Mouse (Mus musculus): ENCODE data around the gene Ago4. TPM values are rescaled to one million over a fixed set of nuclear protein-coding genes. Genes with fewer than 3 reads are reported as not detected.

Gene Ago4
- polyA plus RNA-seq, 1 experiment: 0.62 TPM

DNA sequence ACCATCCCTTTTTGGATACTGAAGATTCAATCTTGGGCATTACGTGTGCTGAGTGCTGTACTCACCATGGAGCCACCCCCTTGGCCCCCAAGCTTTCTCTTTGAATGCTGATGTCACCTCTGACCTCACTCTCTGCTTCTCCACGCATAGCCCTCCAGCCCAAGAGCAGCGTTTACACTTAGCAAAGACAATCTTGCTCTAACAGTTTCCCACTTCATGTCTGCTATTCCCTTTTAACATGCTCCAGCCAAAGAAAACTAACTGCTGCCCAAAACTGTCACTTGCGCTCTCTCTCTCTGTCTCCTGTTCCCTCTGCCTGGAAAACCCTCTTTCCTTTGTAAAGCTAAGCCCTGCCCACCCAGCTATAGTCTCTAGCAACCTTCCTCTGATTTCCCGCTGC is 37.8 kb downstream of the Ago4 start:
- 92% methylated on average over 5 of the region's 5 CpGs for WGBS
- H3K27ac ChIP-seq (ENCODE audit: control insufficient read depth, insufficient read depth, low read length): no peak overlapping the region
- TF ChIP-seq CTCF (IDR thresholded peaks at IDR 0.05; ENCODE audit: borderline replicate concordance, control insufficient read depth, extremely low read depth, insufficient read depth, low read length, poor library complexity): no peak
- no peak for TF ChIP-seq POLR2A (IDR thresholded peaks at IDR 0.05; ENCODE audit: control insufficient read depth, extremely low read depth, insufficient read depth, low read length, poor library complexity)

DNA sequence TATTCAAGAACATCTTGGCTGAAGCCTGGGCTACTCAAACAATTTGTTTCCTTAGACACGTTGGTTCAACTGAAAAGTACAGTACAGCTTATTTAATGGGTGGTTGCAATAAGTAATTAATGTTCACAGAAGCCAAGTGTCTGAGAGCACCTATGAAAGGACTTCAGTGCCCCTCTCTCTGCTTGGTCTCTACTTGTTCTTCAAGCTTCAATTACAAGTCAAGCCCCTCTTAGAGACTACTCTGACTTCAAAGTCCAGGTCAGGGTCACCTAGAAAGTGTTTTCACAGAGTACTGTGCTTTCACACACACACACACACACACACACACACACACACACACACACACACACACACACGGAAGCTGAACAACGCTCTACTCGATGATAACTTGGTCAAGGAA is 39.9 kb downstream of the Ago4 start:
- H3K27ac ChIP-seq (ENCODE audit: control insufficient read depth, insufficient read depth, low read length): no peak overlapping the region
- H3K4me1 ChIP-seq (replicated peaks; ENCODE audit: control insufficient read depth, insufficient read depth, low read length): no peaks in the 10 kb centered on the region
- WGBS: 89% methylated on average over 4 of the region's 4 CpGs
- DNase-seq: no peak
- no peaks in the 10 kb centered on the region for H3K36me3 ChIP-seq (ENCODE audit: control insufficient read depth, insufficient read depth, low read length)
- no peak for TF ChIP-seq POLR2A (IDR thresholded peaks at IDR 0.05; ENCODE audit: control insufficient read depth, extremely low read depth, insufficient read depth, low read length, poor library complexity)
- TF ChIP-seq CTCF (IDR thresholded peaks at IDR 0.05; ENCODE audit: borderline replicate concordance, control insufficient read depth, extremely low read depth, insufficient read depth, low read length, poor library complexity): no peak
- H3K27me3 ChIP-seq (ENCODE audit: control insufficient read depth, insufficient read depth, low read length): no peaks in the 10 kb centered on the region
- no peak overlapping the region for H3K4me3 ChIP-seq (ENCODE audit: control insufficient read depth, insufficient read depth, low read length)

More for the DNA sequence above, 37.8 kb downstream of the Ago4 start:
- H3K4me3 ChIP-seq (ENCODE audit: control insufficient read depth, insufficient read depth, low read length): no peak overlapping the region
- H3K36me3 ChIP-seq (ENCODE audit: control insufficient read depth, insufficient read depth, low read length): no peaks in the 10 kb centered on the region
- H3K27me3 ChIP-seq (ENCODE audit: control insufficient read depth, insufficient read depth, low read length): no peaks in the 10 kb centered on the region
- no peak for DNase-seq
- no peaks in the 10 kb centered on the region for H3K4me1 ChIP-seq (replicated peaks; ENCODE audit: control insufficient read depth, insufficient read depth, low read length)

DNA sequence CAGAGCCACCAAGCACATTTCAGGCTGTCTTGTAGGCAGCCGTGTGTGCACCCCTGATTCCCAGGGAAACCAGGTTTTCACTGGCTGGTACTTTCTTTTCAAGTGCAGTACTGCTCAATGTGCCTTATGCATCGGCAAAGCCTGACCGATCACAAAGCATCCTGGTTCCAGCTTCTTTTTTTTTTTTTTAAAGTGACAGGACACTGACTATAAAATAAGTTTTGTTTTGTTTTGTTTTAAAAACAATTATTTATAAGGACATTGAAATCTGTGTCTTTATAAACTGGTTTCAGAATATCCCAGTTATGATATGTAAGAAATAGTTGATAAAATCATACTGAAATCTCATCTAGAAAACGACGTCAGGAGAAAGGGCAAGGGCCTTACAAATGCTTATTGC is 41.3 kb downstream of the Ago4 start:
- Histone ChIP-seq H3K36me3 (ENCODE audit: control insufficient read depth, insufficient read depth, low read length) (no peaks in the 10 kb centered on the region), H3K4me1 (replicated peaks; ENCODE audit: control insufficient read depth, insufficient read depth, low read length) (no peaks in the 10 kb centered on the region), H3K27ac (ENCODE audit: control insufficient read depth, insufficient read depth, low read length) (no peak overlapping the region), H3K4me3 (ENCODE audit: control insufficient read depth, insufficient read depth, low read length) (no peak overlapping the region), H3K27me3 (ENCODE audit: control insufficient read depth, insufficient read depth, low read length) (no peaks in the 10 kb centered on the region)
- no peak for TF ChIP-seq CTCF (IDR thresholded peaks at IDR 0.05; ENCODE audit: borderline replicate concordance, control insufficient read depth, extremely low read depth, insufficient read depth, low read length, poor library complexity)
- TF ChIP-seq POLR2A (IDR thresholded peaks at IDR 0.05; ENCODE audit: control insufficient read depth, extremely low read depth, insufficient read depth, low read length, poor library complexity): no peak
- DNase-seq: no peak
- 92% methylated on average over 5 of the region's 5 CpGs for WGBS

DNA sequence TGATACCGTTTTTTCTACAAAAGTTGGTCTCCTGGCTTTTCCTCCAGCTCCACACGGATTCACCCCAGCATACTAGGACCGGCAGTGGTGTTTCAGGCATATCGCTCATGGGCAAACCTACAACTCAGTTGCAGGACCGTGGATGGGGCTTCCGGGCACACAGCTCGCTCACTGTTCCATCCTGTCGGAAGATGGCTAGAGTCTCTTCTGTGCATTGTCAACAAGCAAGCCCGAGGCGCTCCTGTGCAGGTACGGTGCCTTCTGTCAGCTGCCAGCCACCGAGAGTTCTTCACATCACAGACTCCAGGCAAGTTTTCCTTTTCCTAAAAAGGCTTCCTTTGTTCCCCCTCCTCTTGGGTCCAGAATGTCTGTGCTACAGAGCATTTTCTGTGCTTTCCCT is 42.5 kb downstream of the Ago4 start:
- no peak for DNase-seq
- Histone ChIP-seq H3K36me3 (ENCODE audit: control insufficient read depth, insufficient read depth, low read length) (no peaks in the 10 kb centered on the region), H3K4me1 (replicated peaks; ENCODE audit: control insufficient read depth, insufficient read depth, low read length) (no peaks in the 10 kb centered on the region), H3K27ac (ENCODE audit: control insufficient read depth, insufficient read depth, low read length) (0 out of 2 replicates have a peak overlapping the region, but pooled peaks have one; percentile 18), H3K4me3 (ENCODE audit: control insufficient read depth, insufficient read depth, low read length) (no peak overlapping the region), H3K27me3 (ENCODE audit: control insufficient read depth, insufficient read depth, low read length) (no peaks in the 10 kb centered on the region)
- TF ChIP-seq POLR2A (IDR thresholded peaks at IDR 0.05; ENCODE audit: control insufficient read depth, extremely low read depth, insufficient read depth, low read length, poor library complexity) (no peak), CTCF (IDR thresholded peaks at IDR 0.05; ENCODE audit: borderline replicate concordance, control insufficient read depth, extremely low read depth, insufficient read depth, low read length, poor library complexity) (no peak)
- 90% methylated on average over 12 of the region's 12 CpGs for WGBS

DNA sequence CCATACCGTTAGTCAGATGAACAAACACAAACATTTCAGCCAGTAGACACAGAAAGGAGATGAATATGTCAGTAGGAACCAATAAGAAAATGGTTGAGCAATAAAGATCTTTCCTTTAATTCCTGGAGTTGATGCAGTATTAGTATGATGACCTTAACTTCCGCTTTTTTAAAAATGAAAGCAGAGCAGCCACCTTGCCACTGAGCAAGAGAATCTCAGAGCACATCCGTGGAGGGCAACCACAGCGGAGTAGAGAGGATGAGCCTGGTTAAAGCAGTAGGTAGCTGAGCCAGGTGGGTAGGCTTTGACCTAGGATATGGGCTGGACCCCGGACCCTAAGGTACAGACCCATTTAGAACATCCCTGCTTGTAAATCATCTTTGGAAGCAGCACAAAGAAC is 43.5 kb downstream of the Ago4 start:
- Histone ChIP-seq H3K4me1 (replicated peaks; ENCODE audit: control insufficient read depth, insufficient read depth, low read length) (no peaks in the 10 kb centered on the region), H3K27ac (ENCODE audit: control insufficient read depth, insufficient read depth, low read length) (no peak overlapping the region), H3K27me3 (ENCODE audit: control insufficient read depth, insufficient read depth, low read length) (no peaks in the 10 kb centered on the region), H3K36me3 (ENCODE audit: control insufficient read depth, insufficient read depth, low read length) (no peaks in the 10 kb centered on the region), H3K4me3 (ENCODE audit: control insufficient read depth, insufficient read depth, low read length) (no peak overlapping the region)
- WGBS: 18% methylated on average over 5 of the region's 5 CpGs
- no peak for DNase-seq
- no peak for TF ChIP-seq POLR2A (IDR thresholded peaks at IDR 0.05; ENCODE audit: control insufficient read depth, extremely low read depth, insufficient read depth, low read length, poor library complexity)
- no peak for TF ChIP-seq CTCF (IDR thresholded peaks at IDR 0.05; ENCODE audit: borderline replicate concordance, control insufficient read depth, extremely low read depth, insufficient read depth, low read length, poor library complexity)

DNA sequence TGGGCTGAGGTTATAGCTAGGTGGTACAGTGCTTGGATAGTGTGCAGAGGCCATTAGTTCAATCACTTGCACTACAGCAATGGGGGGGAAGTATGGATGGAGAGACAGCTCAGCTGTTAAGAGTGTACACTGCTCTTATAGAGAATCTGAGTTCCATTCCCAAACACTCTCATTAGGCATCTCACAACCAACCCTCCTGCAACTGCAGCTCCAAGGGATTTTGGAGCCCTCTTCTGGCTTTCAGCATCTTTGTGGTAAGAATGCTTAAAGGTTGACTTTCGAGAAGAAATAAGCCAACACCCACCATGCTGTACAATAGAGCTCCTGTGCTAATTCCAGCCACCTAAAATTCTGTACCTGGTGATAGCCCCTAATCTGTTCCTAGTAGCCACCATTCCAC is 47.1 kb downstream of the Ago4 start:
- Histone ChIP-seq H3K27me3 (ENCODE audit: control insufficient read depth, insufficient read depth, low read length) (no peaks in the 10 kb centered on the region), H3K4me3 (ENCODE audit: control insufficient read depth, insufficient read depth, low read length) (no peak overlapping the region), H3K36me3 (ENCODE audit: control insufficient read depth, insufficient read depth, low read length) (no peaks in the 10 kb centered on the region), H3K27ac (ENCODE audit: control insufficient read depth, insufficient read depth, low read length) (no peak overlapping the region), H3K4me1 (replicated peaks; ENCODE audit: control insufficient read depth, insufficient read depth, low read length) (0 out of 2 replicates have a peak, but pooled peaks cover 2% of the 10 kb centered on the region)
- 90% methylated on average over 1 of the region's 1 CpGs for WGBS
- DNase-seq: no peak
- TF ChIP-seq CTCF (IDR thresholded peaks at IDR 0.05; ENCODE audit: borderline replicate concordance, control insufficient read depth, extremely low read depth, insufficient read depth, low read length, poor library complexity) (no peak), POLR2A (IDR thresholded peaks at IDR 0.05; ENCODE audit: control insufficient read depth, extremely low read depth, insufficient read depth, low read length, poor library complexity) (no peak)

DNA sequence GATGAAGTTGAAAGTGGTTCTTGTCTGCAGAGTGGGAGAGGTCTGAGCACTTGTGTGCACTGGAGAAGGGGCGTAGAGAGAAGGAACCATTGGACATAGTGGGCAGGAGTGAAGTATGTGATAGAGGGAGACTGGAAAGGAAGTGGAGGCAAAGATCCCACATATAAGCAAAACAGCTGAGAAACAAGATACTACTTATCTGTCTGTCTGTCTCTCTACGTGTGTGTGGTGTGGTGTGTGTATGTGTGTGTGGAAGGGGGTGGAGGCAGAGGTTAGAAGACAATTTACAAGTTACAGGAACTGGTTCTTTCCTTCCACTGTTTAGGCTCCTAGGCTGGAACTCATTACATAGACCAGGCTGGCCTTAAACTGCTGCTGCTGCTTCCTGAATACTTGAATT is 48.2 kb downstream of the Ago4 start:
- Histone ChIP-seq H3K36me3 (ENCODE audit: control insufficient read depth, insufficient read depth, low read length) (no peaks in the 10 kb centered on the region), H3K4me3 (ENCODE audit: control insufficient read depth, insufficient read depth, low read length) (no peak overlapping the region), H3K27me3 (ENCODE audit: control insufficient read depth, insufficient read depth, low read length) (no peaks in the 10 kb centered on the region), H3K4me1 (replicated peaks; ENCODE audit: control insufficient read depth, insufficient read depth, low read length) (0 out of 2 replicates have a peak, but pooled peaks cover 2% of the 10 kb centered on the region), H3K27ac (ENCODE audit: control insufficient read depth, insufficient read depth, low read length) (no peak overlapping the region)
- 61% methylated on average over 2 of the region's 2 CpGs for WGBS
- DNase-seq: no peak
- TF ChIP-seq CTCF (IDR thresholded peaks at IDR 0.05; ENCODE audit: borderline replicate concordance, control insufficient read depth, extremely low read depth, insufficient read depth, low read length, poor library complexity): no peak
- TF ChIP-seq POLR2A (IDR thresholded peaks at IDR 0.05; ENCODE audit: control insufficient read depth, extremely low read depth, insufficient read depth, low read length, poor library complexity): no peak

All from thymus, adult 2 months (tissue).